Mouse (Mus musculus) c-Kit-negative CD71-positive TER-119-positive erythroid progenitor cells, embryonic 14.5 days (primary cell): ENCODE data around the gene Kpnb1.
A peak's percentile ranks its signal among the peaks of the same experiment; 100 is the strongest.

ENCODE experiments used
- DNase-seq: peaks from one replicate; pipeline ENCODE4 v3.0.0-alpha.2; 2013; ENCODE audit warnings: low read depth, low spot score

Kpnb1 gene

DNA sequence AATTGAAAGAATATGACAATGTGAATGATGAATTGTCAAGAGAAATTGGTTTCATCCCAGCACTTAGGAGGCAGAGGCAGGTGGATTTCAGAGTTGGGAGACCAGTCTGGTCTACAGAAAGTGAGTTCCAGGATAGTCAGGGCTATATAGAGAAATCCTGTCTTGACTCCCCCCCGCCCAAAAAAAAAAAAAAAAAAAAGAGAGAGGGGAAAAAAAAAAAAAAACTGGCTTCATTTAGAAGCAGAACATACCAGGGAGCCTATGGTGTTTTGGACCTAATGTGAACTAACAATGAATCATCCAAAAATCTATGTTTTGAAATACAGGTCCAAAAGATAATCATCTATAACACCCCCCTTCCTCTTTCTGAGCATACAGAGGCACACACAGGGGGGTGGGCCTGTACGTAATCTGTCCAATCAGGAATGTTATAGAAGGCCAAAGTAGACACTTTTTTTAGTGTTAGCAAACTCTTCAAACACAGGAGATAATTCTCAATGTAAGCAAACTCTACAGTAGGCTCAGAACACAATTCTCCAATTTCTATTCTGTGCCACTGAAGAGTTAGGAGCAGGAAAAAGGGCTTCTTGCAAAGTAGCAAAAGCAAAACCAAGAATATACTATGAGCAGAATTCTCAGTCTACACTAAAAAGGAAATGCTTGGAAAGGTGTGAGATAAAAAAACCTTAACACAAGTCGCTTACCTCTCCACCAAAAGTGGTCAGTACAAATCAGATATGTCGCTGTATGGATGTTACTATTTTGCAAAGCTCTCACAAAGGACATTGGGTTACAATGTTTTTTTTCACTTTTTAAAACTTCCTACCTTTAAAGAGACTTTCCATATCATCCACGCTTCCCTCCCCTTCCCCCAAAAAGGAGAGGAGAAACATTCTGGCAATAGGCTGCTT lies 1.7 kb downstream of the Kpnb1 start:
- no peak for DNase-seq

- DNase-seq: no peak
Observed at GRCm38 (mm10) chr11:97184875-97185274, 2.8 kb downstream of the Kpnb1 start.

GRCm38 (mm10) chr11:97182446-97182845 lies 5.2 kb downstream of the Kpnb1 start:
- DNase-seq: no peak

DNA sequence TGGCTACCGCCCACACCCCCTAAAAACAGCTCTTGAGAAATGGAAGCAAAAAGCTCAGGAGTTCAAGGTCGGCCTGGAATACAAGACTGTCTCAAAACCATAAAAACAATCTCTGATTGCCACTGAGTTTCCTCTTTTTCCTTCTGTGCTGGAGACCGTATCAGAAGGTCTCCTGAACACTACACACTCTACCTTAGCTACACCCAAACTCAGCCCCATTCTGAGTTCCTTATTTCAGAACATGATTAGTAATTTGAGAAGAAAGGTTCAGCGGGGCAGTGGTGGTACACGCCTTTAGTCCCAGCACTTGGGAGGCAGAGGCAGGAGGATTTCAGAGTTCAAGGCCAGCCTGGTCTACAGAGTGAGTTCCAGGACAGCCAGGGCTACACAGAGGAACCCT lies 6.6 kb downstream of the Kpnb1 start:
- DNase-seq: no peak

DNA sequence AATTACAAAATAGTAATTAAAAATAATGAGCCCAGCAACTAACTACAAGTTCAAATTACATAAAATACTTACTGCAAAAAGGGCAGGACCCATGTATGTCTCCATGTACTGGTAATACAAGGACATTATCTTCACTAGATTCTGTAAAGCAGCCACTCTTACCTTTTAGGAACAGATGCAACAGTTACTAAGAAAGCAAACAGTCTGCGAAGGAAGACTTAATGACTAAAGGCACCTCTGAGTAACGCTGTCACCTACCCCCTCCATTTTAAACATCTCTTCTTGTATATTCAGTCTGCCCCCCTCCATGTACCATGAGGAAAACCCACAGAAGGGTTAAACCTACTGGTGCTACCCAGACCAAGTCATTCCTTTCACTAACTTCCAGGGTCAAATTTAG lies 9.5 kb downstream of the Kpnb1 start:
- DNase-seq: no peak

DNA sequence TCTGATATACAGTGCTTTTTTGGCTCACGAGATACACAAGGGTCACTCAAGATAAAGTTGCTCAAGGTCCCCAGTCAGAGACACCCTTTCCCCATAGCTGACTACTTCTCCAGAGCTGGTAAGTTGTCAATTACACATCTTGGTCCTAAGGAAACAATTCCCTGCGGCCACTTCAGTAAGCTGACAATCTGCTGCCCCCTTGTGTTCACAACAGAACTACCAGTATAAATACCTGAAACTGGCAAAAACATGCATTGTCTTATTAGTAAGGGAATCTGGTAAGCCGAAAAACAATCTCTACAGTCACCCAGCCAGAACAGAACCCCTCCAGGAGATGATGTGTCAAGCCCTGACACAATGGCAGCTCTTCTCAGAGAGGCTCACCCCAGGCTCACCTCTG lies 10.8 kb downstream of the Kpnb1 start:
- DNase-seq: no peak

DNA sequence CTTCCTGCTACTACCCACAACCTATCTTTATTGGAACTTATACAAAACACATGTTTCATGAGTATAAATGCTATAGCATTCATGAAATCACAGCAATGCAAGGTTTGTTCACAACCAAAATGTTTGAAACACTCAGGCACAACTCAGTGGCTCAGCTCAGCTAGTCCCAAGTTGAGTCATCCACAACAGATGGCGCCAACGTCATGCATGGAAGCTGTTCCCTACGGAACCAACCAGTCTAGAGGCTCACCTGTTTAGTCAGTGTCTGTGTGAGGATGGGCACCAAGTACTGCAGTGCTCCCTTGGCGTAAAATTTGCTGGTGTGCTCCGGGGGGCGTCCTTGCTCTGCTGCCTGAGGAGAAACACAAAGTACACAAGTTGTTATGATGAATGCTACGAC lies 12.2 kb downstream of the Kpnb1 start:
- no peak for DNase-seq

DNA sequence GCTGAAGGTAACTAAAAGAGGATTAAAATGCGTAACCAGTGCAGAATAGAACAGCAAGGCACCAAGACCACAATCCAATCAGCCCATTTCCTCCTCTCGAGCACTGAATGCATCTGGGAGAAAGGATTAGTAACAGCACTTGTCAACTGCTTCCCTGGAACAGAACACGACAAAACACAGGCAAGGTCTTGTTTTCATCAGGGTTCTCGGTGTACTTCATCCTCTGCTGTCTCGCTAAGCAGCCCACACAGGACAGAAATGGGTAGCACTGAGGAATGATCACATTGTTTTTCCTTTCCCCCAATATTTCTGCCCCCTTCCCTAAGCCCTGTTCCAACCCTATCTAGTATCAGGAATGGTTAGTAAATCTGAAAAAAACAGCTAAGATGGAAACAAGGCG lies 27.3 kb downstream of the Kpnb1 start:
- DNase-seq: no peak

DNA sequence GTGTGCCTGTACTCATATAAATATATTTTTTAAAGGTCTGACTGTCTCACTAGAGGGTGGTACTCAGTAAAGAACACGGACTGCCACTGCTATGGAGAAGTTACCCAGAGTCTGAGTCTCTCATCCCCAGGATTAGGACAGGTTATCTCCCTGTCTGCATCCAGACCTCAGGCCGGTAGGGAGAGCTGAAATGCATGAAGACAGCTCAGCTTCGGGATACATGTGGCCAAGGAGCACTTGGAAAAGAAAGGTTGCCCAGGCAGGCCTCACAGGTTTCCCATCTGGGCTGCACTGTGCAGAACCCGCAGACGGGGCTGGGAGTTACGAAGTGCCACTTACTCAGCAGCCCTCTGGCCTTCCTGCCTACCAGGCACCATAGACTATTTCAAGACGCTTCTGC lies 30.7 kb downstream of the Kpnb1 start:
- DNase-seq: no peak

GRCm38 (mm10) chr11:97152662-97153287 lies 34.9 kb downstream of the Kpnb1 start:
- DNase-seq: no peak

DNA sequence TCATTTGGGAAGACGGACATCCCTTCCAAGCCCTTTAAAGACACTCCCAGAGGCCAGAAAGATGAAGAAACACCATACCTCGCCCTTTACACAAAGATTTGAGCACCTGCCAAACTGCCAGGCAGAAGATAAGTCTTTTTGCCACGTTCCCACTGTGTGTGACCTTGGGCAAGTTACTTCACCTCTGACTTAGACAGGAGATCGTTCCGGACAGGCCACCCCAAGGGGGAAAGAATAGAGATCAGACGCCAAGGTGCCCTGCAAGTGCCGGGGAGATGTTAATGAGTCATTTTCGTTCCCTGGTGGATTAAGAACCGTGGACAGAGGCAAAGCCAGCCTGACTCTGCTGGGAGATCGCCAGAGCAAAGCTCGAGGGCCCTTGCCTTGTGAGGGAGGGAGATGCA lies 35.7 kb downstream of the Kpnb1 start:
- DNase-seq: no peak

DNA sequence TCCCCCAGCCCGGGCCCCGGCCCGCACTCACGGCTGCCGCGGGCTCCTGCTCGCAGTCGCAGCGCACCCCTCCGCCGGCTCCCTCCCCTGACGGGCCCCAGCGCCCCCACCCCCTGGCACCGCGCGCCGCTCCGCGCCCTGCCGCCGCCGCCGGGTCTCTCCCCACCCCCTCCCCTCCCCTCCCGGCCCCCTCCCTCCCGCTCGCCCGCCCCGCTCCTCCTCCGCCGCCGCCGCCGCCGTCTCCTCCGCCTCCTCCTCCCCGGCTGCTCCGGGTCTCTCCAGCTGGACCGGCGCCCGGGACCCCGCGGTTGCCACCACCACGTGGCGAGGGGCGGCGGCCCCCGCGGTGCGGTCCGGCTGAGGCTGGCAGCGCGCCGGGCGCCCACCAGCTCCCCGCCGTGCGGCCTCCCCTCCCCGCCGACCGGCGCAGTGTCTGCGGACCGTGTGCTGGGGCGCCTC lies 36.3 kb downstream of the Kpnb1 start, which contains the start of gene Tbkbp1:
Gene Tbkbp1, minus strand, starts transcription at position 153 of the 459 bp plus-strand sequence.
- DNase-seq: no peak

DNA sequence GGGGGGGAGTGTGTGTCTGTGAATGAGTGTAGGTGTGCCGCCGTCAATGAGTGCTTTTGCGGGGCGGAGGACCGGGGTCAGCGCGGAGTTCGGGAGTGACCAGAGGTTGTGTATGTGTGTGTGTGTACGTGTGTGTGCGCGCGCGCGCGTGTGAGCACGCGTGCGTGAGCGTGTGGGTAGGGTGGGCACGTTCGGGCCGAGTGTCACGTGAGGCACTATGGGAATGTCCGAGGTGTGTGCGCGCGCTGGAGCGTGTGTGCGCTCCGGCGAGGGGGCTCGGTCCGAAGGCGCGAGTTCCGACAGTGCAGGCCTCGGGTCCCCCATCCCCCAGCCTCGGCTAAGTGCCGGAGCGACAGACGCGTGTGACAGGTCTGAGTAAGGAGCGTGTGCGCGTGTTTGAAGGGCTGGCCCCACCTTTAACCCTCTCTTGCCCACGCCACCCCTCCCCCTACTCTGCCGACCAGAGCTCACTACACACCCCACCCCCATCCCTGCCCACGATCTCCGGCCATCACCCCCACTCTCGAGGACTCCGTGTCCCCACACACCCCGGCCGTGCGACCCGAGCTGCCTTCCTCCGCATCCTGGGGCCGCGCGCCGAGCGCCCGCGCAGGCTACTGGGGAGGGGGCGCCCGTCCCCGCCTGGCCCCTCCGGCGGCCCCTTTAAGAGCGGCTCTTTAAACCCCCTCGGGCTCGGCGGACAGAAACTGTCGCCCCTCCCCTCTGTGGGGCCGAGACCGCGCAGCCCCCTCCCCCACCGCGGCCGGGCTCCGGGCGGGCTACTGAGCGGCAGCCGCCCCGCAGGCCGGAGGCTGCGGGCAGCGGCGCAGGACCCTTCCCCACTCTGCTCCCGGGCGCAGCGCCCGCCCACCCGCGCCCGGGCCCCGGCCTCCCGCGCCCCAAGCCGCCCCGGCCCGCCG lies 37.0 kb downstream of the Kpnb1 start:
- no peak for DNase-seq

- DNase-seq: no peak
Observed at GRCm38 (mm10) chr11:97149995-97150410, 37.7 kb downstream of the Kpnb1 start.

DNA sequence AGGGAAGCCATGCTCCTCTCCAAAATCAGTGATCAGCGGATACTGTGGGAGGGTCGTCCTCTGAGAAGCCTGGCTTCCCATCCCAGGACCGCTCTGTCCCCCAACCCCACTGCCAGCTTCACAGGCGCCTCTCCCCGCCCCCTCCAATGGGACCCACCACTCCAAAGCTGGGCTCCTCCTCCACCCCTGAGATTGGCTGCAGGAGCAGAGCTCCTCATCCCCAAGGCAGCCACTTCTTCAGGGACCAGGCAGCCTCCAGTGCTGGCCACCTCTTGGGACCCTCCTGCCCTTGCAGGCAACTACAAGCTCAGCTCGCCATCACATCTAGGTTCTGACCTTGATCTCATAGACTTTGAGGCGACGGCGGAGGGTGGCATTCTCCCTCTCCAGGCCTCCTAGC lies 38.7 kb downstream of the Kpnb1 start:
- no peak for DNase-seq

- no peak for DNase-seq
Observed at GRCm38 (mm10) chr11:97148591-97148990, 39.1 kb downstream of the Kpnb1 start.

DNA sequence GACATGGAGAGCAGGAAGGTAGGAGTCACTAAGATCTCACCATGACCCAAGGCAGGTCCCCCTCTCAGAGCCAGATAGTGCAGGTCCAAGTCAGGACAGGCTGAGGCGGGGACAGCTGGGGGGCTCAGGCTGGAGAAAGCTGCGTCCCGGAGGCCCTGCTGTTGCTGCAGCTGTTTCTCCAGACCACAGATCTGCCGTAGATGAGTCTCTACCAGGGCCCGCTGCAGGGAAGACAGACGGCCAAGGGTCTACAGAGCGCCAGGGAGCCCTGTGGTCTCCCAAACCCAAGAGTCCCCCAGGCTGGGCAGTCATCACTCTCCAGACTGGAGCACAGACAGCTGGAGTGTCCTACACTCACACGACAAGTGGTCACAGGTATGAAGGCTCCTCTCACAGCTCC lies 40.3 kb downstream of the Kpnb1 start:
- DNase-seq: no peak

- peak; percentile 13 for DNase-seq
Observed at GRCm38 (mm10) chr11:97146724-97147123, 41.0 kb downstream of the Kpnb1 start.

DNA sequence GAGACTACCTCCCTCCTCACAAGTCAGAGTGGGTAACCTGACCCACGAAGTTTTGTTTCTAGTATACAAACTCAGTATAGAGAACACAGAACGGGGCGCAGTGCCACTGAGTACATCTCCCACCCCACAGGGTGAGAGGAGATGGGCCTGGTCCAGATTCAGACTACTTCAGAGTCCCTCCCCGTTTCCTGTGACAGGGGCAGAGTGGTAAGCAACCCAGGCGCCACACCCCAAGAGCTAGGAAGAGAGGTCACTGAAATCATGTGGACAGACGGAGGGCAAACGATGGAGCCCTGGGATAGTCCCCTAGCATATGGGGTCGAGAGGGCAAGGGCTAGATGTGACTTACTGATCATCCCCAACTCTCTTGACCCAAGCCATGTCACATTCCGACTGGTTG lies 41.7 kb downstream of the Kpnb1 start:
- DNase-seq: no peak

DNA sequence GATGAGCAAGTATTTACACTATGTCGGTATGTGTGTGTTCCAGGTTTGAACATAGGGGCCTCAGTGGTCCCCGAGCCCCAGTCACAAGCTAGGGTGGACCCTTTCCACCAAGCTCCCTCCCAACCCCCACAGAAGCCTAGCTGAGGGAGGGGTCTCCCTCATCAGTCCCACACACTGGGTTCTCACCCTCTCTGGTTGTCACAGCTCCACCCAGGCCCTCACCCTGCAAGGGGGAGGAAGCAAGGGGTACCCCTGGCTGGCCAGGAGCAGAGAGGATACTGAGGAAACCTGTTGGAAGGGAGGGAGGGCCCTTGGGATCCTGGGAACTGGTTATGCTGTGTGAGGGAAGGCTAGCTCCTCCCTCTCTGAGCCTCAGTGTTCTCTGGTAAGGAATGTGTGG lies 42.4 kb downstream of the Kpnb1 start:
- DNase-seq: no peak

DNA sequence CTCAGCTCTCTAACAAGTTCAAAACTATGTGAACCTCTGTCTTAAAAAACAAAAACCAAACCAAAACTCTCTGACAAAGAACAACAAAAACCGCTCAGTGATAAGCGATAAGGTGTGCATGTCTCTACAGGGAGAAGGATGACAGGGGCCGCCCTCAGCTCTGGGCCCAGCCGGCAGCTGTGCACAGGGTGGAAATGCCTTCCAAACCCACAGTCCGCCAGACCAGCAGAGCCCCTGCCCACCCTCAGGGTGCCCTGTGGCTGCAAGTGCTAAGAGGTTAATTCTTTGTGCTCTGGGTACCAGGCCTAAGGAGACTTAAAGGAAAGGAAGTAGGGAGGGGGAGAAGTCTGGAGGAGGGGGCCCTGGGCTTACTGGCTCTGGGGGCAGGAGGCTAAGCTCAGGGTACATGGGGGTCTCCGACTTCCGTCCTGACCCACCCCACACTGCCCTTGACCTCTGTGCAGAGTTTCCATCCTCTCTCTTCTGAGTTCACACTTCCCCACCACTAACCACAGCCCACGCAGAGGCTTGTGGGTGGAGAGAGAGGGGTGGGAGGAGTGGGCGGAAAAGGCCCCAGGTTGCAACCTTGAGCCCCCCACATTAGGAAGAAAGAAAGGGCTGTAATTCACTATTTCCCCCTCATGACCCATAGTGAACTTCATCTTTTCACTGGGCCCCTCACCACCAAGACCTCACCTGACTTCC lies 44.3 kb downstream of the Kpnb1 start:
- no peak for DNase-seq
